Mouse (Mus musculus) ES-E14 (cell line): Measurements from ENCODE around the gene Disp1.

ENCODE experiments used
- CHD2 ChIP-seq: IDR thresholded peaks from 2 replicates; pipeline ENCODE4 v1.6.1; 2014; ENCODE audit warnings: mild to moderate bottlenecking, low read depth, low read length, inconsistent platforms
- ZC3H11A ChIP-seq: IDR thresholded peaks from 2 replicates; pipeline ENCODE4 v1.6.1; 2012; ENCODE audit warnings: low read depth, mild to moderate bottlenecking, inconsistent platforms, low read length, borderline replicate concordance

DNA sequence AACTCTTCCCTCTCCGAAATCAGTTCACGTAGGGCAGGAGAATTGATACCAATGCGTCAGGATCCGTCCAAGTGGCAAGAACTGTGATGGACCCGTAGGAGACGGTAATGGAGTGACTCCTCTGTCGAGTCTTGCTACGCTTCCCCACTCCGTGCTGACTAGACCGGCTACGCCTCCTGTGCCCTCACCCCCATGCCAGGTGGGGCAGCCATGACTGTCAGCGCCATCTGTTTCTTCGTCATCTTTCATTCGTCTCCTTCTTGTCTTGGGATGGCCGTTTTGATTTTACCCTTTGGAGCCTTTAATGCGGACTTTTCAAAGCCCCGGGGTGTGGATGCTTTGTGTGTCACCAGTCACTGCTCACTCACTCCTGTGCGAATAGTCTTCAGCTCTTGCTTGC lies 26.6 kb downstream of the Disp1 start:
- no peak for TF ChIP-seq ZC3H11A
- no peak for TF ChIP-seq CHD2
